Mouse (Mus musculus) sigmoid colon, adult 10 weeks (tissue): Measurements from ENCODE around the gene Ugt2b38. TPM values are rescaled to one million over a fixed set of nuclear protein-coding genes. Genes with fewer than 3 reads are reported as not detected.

Experiments
- polyA plus RNA-seq: library from polyadenylated mRNA; stranded (reverse); fragments of 350-450 nt; fragmentation: Illumina TruSeq; extraction: RNeasy Lipid Tissue Mini Kit (QIAGEN cat#74804); gene quantifications from one replicate; pipeline ENCODE4 v1.2.3, GENCODE M21; 2014; ENCODE audit warnings: low read depth, low replicate concordance

Ugt2b38 gene
- not detected for polyA plus RNA-seq

GRCm38 (mm10) chr5:87424041-87424440 is at the start of gene Ugt2b38:
TSS of gene Ugt2b38 (minus strand) at chr5:87424203.

Other genes with a start within 250 kb of the Ugt2b38 start
- not detected for gene Ugt2b37, start 169.4 kb downstream of the Ugt2b38 start, polyA plus RNA-seq
- not detected for gene Ugt2a3, start 87.0 kb downstream of the Ugt2b38 start, polyA plus RNA-seq
- gene Ugt2a2, start 58.1 kb upstream of the Ugt2b38 start, polyA plus RNA-seq = not detected
- not detected for gene Gm43638, start 62.6 kb upstream of the Ugt2b38 start, polyA plus RNA-seq
- gene Ugt2a1, start 66.7 kb upstream of the Ugt2b38 start, polyA plus RNA-seq = 0.16 TPM
- gene Sult1b1, start 114.0 kb upstream of the Ugt2b38 start, polyA plus RNA-seq = 1,525 TPM
- gene Sult1d1, start 144.8 kb upstream of the Ugt2b38 start, polyA plus RNA-seq = 1,435 TPM
- gene Sult1e1, start 167.4 kb upstream of the Ugt2b38 start, polyA plus RNA-seq = not detected
- gene Csn1s1, start 242.0 kb upstream of the Ugt2b38 start, polyA plus RNA-seq = not detected